Mouse (Mus musculus): ENCODE measurements around the gene Ptk7. TPM values are rescaled to one million over a fixed set of nuclear protein-coding genes. Genes with fewer than 3 reads are reported as not detected.

The Ptk7 gene
- total and polyA plus RNA-seq, 2 experiments from 2014 or later = 22.5 to 62.6 TPM

DNA sequence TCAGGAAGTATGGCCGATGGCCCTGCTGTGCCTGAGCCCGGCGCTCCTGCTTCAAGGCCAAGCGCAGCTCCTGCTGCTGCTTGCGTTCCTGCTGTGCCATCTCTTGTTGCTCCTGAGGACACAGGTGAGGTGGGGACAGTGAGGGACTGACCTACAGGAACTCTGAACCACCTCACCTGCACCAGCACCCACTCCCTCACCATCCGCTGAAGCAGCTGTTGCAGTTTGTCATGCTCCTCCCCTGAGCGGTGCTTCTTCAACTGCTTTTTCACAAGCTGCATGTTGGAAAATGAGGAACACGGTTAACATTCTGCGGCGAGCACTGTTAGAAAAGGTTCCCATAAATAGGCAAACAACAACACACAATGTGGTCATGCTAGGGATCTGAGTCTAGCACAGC lies 40.6 kb upstream of the Ptk7 start:
- Histone ChIP-seq H3K4me1 (ENCODE audit: insufficient read depth, low read length) (peaks cover 10% of the 10 kb centered on the region; the same call in 1 of the 2 replicates), H3K4me3 (ENCODE audit: low read depth, low read length) (no peak overlapping the region), H3K27me3 (ENCODE audit: insufficient read depth, low read length) (no peaks in the 10 kb centered on the region), H3K36me3 (ENCODE audit: insufficient read depth, low read length) (peaks cover 34% of the 10 kb centered on the region), H3K9me3 (ENCODE audit: low read length) (no peaks in the 10 kb centered on the region), H3K27ac (ENCODE audit: low read depth, low read length) (no peak overlapping the region), H3K9ac (replicated peaks; ENCODE audit: low read length, poor library complexity, severe bottlenecking) (no peak overlapping the region), H3K4me2 (ENCODE audit: low read depth, low read length, poor library complexity, severe bottlenecking) (no peak overlapping the region)
- TF ChIP-seq CTCF (IDR thresholded peaks at IDR 0.05) = no peak
- DNase-seq (ENCODE audit: low spot score) (no peak), ATAC-seq (ENCODE audit: low FRiP score) (no peak)
- 94% methylated on average over 10 of the region's 10 CpGs for whole genome bisulfite sequencing

DNA sequence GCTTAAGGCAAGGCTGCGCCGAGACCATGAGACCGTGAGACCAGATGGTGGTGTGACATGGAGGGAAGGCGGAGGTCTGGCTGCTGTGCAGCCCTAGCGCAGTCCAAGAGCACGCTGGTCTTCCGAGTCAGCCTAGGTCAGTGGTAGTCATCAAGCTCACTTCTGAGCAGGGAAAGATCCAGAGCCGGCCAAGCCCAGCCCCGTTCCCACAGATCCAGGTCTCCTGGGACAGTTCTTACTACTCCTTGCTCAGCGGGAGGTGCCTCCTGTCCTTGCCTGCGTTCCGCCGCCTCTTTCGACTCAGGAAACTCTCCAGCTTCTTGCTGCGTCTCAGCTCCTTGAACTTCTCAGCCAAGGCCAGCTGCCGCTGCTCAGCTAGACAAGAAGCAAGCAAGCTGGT lies 38.4 kb upstream of the Ptk7 start:
- peaks cover 51% of the 10 kb centered on the region for H3K36me3 ChIP-seq (ENCODE audit: insufficient read depth, low read length)
- H3K4me2 ChIP-seq (ENCODE audit: low read depth, low read length, poor library complexity, severe bottlenecking) = no peak overlapping the region
- no peaks in the 10 kb centered on the region for H3K4me1 ChIP-seq (ENCODE audit: insufficient read depth, low read length)
- no peaks in the 10 kb centered on the region for H3K9me3 ChIP-seq (ENCODE audit: low read length)
- no peak for ATAC-seq (ENCODE audit: low FRiP score)
- no peak overlapping the region for H3K4me3 ChIP-seq (ENCODE audit: low read depth, low read length)
- H3K27me3 ChIP-seq (ENCODE audit: insufficient read depth, low read length) = no peaks in the 10 kb centered on the region
- WGBS = 85% methylated on average over 16 of the region's 16 CpGs
- no peak for TF ChIP-seq CTCF (IDR thresholded peaks at IDR 0.05)
- H3K9ac ChIP-seq (replicated peaks; ENCODE audit: low read length, poor library complexity, severe bottlenecking) = no peak overlapping the region
- no peak for DNase-seq (ENCODE audit: low spot score)
- no peak overlapping the region for H3K27ac ChIP-seq (ENCODE audit: low read depth, low read length)

DNA sequence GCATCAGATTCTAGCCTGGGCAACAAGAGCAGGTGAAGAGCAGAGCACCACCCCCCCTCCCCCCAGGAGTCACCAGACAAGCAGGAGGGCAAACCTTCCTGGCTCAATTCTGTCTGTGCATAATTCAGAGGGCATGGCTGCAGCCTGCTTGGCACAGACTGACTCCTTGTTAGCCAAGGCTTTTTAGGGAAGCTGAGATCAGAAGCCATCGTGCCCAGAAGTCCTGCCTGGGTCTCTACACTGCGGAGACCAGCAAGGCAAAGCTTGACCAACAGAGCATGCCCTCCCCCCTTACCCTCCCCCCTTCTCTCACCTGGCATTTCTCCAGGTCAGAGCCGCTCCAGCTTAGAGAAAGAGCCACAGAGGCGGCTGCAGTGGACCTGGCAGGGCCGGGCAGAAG lies 33.4 kb upstream of the Ptk7 start:
- Histone ChIP-seq H3K4me1 (ENCODE audit: insufficient read depth, low read length) (no peaks in the 10 kb centered on the region), H3K9ac (replicated peaks; ENCODE audit: low read length, poor library complexity, severe bottlenecking) (no peak overlapping the region), H3K36me3 (ENCODE audit: insufficient read depth, low read length) (peaks cover 78% of the 10 kb centered on the region), H3K27ac (ENCODE audit: low read depth, low read length) (no peak overlapping the region), H3K27me3 (ENCODE audit: insufficient read depth, low read length) (no peaks in the 10 kb centered on the region), H3K4me3 (ENCODE audit: low read depth, low read length) (no peak overlapping the region), H3K4me2 (ENCODE audit: low read depth, low read length, poor library complexity, severe bottlenecking) (no peak overlapping the region), H3K9me3 (ENCODE audit: low read length) (no peaks in the 10 kb centered on the region)
- 87% methylated on average over 5 of the region's 5 CpGs for WGBS
- ATAC-seq (ENCODE audit: low FRiP score) (no peak), DNase-seq (ENCODE audit: low spot score) (no peak)
- no peak for TF ChIP-seq CTCF (IDR thresholded peaks at IDR 0.05)

DNA sequence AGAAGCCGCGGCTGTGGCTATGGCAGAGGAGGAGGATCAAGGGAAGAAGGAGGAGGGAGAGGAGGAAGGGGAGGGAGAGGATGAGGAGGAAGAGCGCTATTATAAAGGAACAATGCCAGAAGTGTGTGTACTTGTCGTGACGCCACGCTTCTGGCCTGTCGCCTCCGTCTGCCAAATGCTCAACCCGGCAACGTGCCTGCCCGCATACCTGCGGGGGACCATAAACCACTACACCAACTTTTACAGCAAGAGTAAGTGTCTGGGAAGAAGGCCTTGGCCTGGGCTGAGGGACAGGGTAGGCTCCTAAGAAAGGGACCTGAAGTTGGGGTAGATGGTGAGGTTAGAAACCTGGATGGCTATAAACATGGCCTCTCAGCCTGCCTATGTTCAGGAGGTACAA lies 32.7 kb upstream of the Ptk7 start:
- H3K27me3 ChIP-seq (ENCODE audit: insufficient read depth, low read length) = no peaks in the 10 kb centered on the region
- WGBS = 89% methylated on average over 12 of the region's 12 CpGs
- no peaks in the 10 kb centered on the region for H3K4me1 ChIP-seq (ENCODE audit: insufficient read depth, low read length)
- H3K27ac ChIP-seq (ENCODE audit: low read depth, low read length) = no peak overlapping the region
- ATAC-seq (ENCODE audit: low FRiP score) (no peak), DNase-seq (ENCODE audit: low spot score) (no peak)
- H3K36me3 ChIP-seq (ENCODE audit: insufficient read depth, low read length) = peaks cover 82% of the 10 kb centered on the region
- no peak for TF ChIP-seq CTCF (IDR thresholded peaks at IDR 0.05)
- no peak overlapping the region for H3K9ac ChIP-seq (replicated peaks; ENCODE audit: low read length, poor library complexity, severe bottlenecking)
- no peak overlapping the region for H3K4me2 ChIP-seq (ENCODE audit: low read depth, low read length, poor library complexity, severe bottlenecking)
- no peak overlapping the region for H3K4me3 ChIP-seq (ENCODE audit: low read depth, low read length)
- no peaks in the 10 kb centered on the region for H3K9me3 ChIP-seq (ENCODE audit: low read length)

DNA sequence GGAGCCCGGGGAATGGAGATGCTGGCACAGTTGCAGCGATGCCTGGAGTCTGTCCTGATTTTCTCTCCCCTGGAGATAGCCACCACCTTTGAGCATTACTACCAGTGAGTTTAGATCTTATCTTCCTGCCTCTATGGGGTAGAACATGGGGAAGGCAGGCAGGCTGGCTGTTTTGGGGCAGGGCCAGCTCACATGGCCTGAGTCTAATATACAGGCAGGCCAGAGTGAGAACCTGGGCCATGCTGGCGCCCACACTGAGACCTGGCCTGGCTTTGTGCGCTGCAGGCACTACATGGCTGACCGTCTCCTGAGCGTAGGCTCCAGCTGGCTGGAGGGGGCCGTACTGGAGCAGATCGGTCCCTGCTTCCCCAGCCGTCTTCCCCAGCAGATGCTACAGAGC lies 32.0 kb upstream of the Ptk7 start:
- Histone ChIP-seq H3K9me3 (ENCODE audit: low read length) (no peaks in the 10 kb centered on the region), H3K4me2 (ENCODE audit: low read depth, low read length, poor library complexity, severe bottlenecking) (no peak overlapping the region), H3K36me3 (ENCODE audit: insufficient read depth, low read length) (peaks cover 89% of the 10 kb centered on the region), H3K27me3 (ENCODE audit: insufficient read depth, low read length) (no peaks in the 10 kb centered on the region), H3K9ac (replicated peaks; ENCODE audit: low read length, poor library complexity, severe bottlenecking) (no peak overlapping the region), H3K4me1 (ENCODE audit: insufficient read depth, low read length) (no peaks in the 10 kb centered on the region), H3K27ac (ENCODE audit: low read depth, low read length) (no peak overlapping the region), H3K4me3 (ENCODE audit: low read depth, low read length) (no peak overlapping the region)
- WGBS = 97% methylated on average over 9 of the region's 9 CpGs
- ATAC-seq (ENCODE audit: low FRiP score) (no peak), DNase-seq (ENCODE audit: low spot score) (no peak)
- TF ChIP-seq CTCF (IDR thresholded peaks at IDR 0.05) = no peak

DNA sequence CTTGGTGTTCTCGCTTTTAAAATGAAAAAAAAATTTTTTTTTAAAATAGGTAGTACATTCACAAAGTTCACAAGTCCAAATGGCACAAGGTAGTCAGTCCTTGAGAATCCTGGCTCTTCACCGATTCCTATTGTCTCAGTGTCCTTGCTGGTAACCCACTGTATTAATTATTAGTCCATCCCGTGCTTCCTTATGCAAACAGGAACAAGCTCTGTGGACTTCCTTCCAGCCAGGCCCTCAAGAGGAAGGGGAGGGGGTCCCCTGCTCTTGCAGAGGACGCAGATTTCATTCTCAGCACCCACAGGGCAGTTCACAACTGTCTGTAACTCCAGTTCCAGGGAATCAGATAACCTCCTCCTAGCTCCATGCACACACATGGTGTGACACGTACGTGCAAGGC lies 26.8 kb upstream of the Ptk7 start:
- peaks cover 73% of the 10 kb centered on the region for H3K36me3 ChIP-seq (ENCODE audit: insufficient read depth, low read length)
- TF ChIP-seq CTCF (IDR thresholded peaks at IDR 0.05) = no peak
- H3K9me3 ChIP-seq (ENCODE audit: low read length) = no peaks in the 10 kb centered on the region
- no peak overlapping the region for H3K27ac ChIP-seq (ENCODE audit: low read depth, low read length)
- WGBS = 88% methylated on average over 6 of the region's 6 CpGs
- DNase-seq (ENCODE audit: low spot score) (no peak), ATAC-seq (ENCODE audit: low FRiP score) (no peak)
- no peak overlapping the region for H3K4me3 ChIP-seq (ENCODE audit: low read depth, low read length)
- H3K9ac ChIP-seq (replicated peaks; ENCODE audit: low read length, poor library complexity, severe bottlenecking) = no peak overlapping the region
- no peak overlapping the region for H3K4me2 ChIP-seq (ENCODE audit: low read depth, low read length, poor library complexity, severe bottlenecking)
- H3K27me3 ChIP-seq (ENCODE audit: insufficient read depth, low read length) = no peaks in the 10 kb centered on the region
- H3K4me1 ChIP-seq (ENCODE audit: insufficient read depth, low read length) = peaks cover 9% of the 10 kb centered on the region; the same call in 1 of the 2 replicates
